Mouse (Mus musculus) hindbrain, embryonic 15.5 days (tissue): ENCODE measurements around the gene Apba2. TPM values are rescaled to one million over a fixed set of nuclear protein-coding genes. Genes with fewer than 3 reads are reported as not detected.
A peak's percentile ranks its signal among the peaks of the same experiment; 100 is the strongest.

Experiments
- ATAC-seq: fragments of 200-750 bp; cut with Nextera tagmentation; 2 replicates; pipeline ENCODE4 v1.8.0; 2017; ENCODE audit warnings: low read depth, moderate number of reproducible peaks, moderate TSS enrichment; ENCODE audit not compliant: low FRiP score
- H3K27ac ChIP-seq: fragments of 300-500 bp; sonication (generic); replicated peaks from 2 replicates; pipeline ENCODE4 v1.5.1; 2015; ENCODE audit warnings: mild to moderate bottlenecking, inconsistent platforms
- H3K27me3 ChIP-seq: fragments of 300-500 bp; sonication (generic); 2 replicates; pipeline ENCODE4 v1.6.1; 2015; ENCODE audit warnings: control low read depth, inconsistent platforms
- H3K36me3 ChIP-seq: fragments of 300-500 bp; sonication (generic); 2 replicates; pipeline ENCODE4 v1.6.1; 2015; ENCODE audit warnings: control low read depth, inconsistent platforms
- H3K4me1 ChIP-seq: fragments of 300-500 bp; sonication (generic); replicated peaks from 2 replicates; pipeline ENCODE4 v1.6.1; 2015; ENCODE audit warnings: control low read depth, inconsistent platforms
- H3K4me2 ChIP-seq: fragments of 300-500 bp; sonication (generic); 2 replicates; pipeline ENCODE4 v1.6.1; 2015; ENCODE audit warnings: moderate library complexity, mild to moderate bottlenecking, inconsistent platforms
- H3K4me3 ChIP-seq: fragments of 300-500 bp; sonication (generic); 2 replicates; pipeline ENCODE4 v1.5.1; 2015; ENCODE audit warnings: mild to moderate bottlenecking, inconsistent platforms
- H3K9ac ChIP-seq: fragments of 300-500 bp; sonication (generic); 2 replicates; pipeline ENCODE4 v1.6.1; 2015; ENCODE audit warnings: inconsistent platforms
- H3K9me3 ChIP-seq: fragments of 300-500 bp; sonication (generic); 2 replicates; pipeline ENCODE4 v1.6.1; 2016; ENCODE audit warnings: control low read depth, inconsistent platforms
- WGBS: fragments of 180-500 bp; shearing (Covaris S2); methylation state at CpG from one replicate; pipeline ENCODE4 v1.1.7; 2015; 5-methylcytosine and 5-hydroxymethylcytosine counted together
- polyA plus RNA-seq: library from polyadenylated mRNA; unstranded; fragments of >200 nt; fragmentation: Nextera tagmentation; extraction: Ambion mirVana; gene quantifications from 2 replicates; pipeline ENCODE4 v1.2.1, GENCODE M21; 2015

Gene Apba2
- polyA plus RNA-seq, 1 experiment from 2014 or later: 175 TPM

GRCm38 (mm10) chr7:64791145-64791544, 289.6 kb downstream of the Apba2 start:
- no peak overlapping the region for H3K4me2 ChIP-seq
- no peak overlapping the region for H3K27ac ChIP-seq
- 62% methylated on average over 9 of the region's 9 CpGs for WGBS
- no peaks in the 10 kb centered on the region for H3K27me3 ChIP-seq
- H3K4me1 ChIP-seq: peaks cover 5% of the 10 kb centered on the region; the same call in 1 of the 2 replicates
- no peaks in the 10 kb centered on the region for H3K36me3 ChIP-seq
- H3K9me3 ChIP-seq: no peaks in the 10 kb centered on the region
- no peak overlapping the region for H3K9ac ChIP-seq
- H3K4me3 ChIP-seq: no peak overlapping the region
- no peak for ATAC-seq

GRCm38 (mm10) chr7:64792031-64792430, 290.5 kb downstream of the Apba2 start:
- 59% methylated on average over 8 of the region's 8 CpGs for WGBS
- ATAC-seq: 0 out of 2 replicates have a peak, but pooled peaks have one; percentile 30
- no peaks in the 10 kb centered on the region for H3K36me3 ChIP-seq
- H3K9me3 ChIP-seq: no peaks in the 10 kb centered on the region
- H3K4me1 ChIP-seq: peaks cover 5% of the 10 kb centered on the region; the same call in 1 of the 2 replicates
- H3K4me3 ChIP-seq: no peak overlapping the region
- no peak overlapping the region for H3K27ac ChIP-seq
- no peak overlapping the region for H3K9ac ChIP-seq
- no peaks in the 10 kb centered on the region for H3K27me3 ChIP-seq
- no peak overlapping the region for H3K4me2 ChIP-seq

GRCm38 (mm10) chr7:64795554-64795953, 294.0 kb downstream of the Apba2 start:
- Histone ChIP-seq H3K27me3 (no peaks in the 10 kb centered on the region), H3K36me3 (no peaks in the 10 kb centered on the region), H3K4me3 (no peak overlapping the region), H3K4me2 (no peak overlapping the region), H3K4me1 (peaks cover 5% of the 10 kb centered on the region; the same call in 1 of the 2 replicates), H3K9ac (no peak overlapping the region), H3K27ac (no peak overlapping the region), H3K9me3 (no peaks in the 10 kb centered on the region)
- 86% methylated on average over 6 of the region's 6 CpGs for WGBS
- ATAC-seq: no peak

Other genes with a start within 250 kb of the Apba2 start
- 10.9 and 11.0 TPM in 2 replicates for gene Mtmr10, start 214.1 kb upstream of the Apba2 start, polyA plus RNA-seq
- gene Fan1, start 127.6 kb upstream of the Apba2 start, polyA plus RNA-seq: 5.4 and 7.1 TPM in 2 replicates
- 22.7 and 25.0 TPM in 2 replicates for gene Mphosph10, start 109.4 kb upstream of the Apba2 start, polyA plus RNA-seq
- 46.7 and 56.4 TPM in 2 replicates for gene Mcee, start 109.1 kb upstream of the Apba2 start, polyA plus RNA-seq